Comparison of ENCODE assay signal across 7 mouse cellular contexts in genomic region chr12:79600149-79600769, GRCm38 (mm10).
DNase-seq lines count a peak whose midpoint lies in the region; ATAC-seq lines count a peak whose summit lies in the region.

No protein-coding gene starts in this region.

- no peak overlapping the region for H3K9ac ChIP-seq in heart, embryonic 16.5 days (ENCODE audit: low read length)

- no peaks in the 10 kb centered on the region for H3K9me3 ChIP-seq in heart, embryonic 16.5 days (replicated peaks; ENCODE audit: control insufficient read depth, low read length)
- no peaks in the 10 kb centered on the region for H3K9me3 ChIP-seq in limb, embryonic 10.5 days (replicated peaks)

- DNase-seq in urinary bladder, postnatal 14 days (ENCODE audit: low spot score) = peak; percentile 80
- no peak for DNase-seq in urinary bladder, postnatal 10 days (ENCODE audit: low spot score)
- DNase-seq in embryo, embryonic 10.5 days (ENCODE audit: low spot score) = peak; percentile 67
- DNase-seq in limb, embryonic 10.5 days (ENCODE audit: low spot score) = peak; percentile 42
- DNase-seq in skeletal muscle tissue, adult 2 months (ENCODE audit: low read depth, low spot score) = peak; percentile 90
- no peak for DNase-seq in spleen, adult 12 weeks (ENCODE audit: low spot score)

- H3K27ac ChIP-seq in heart, embryonic 16.5 days (ENCODE audit: low read length) = peak overlapping the region; percentile 73
- peak overlapping the region; percentile 64 for H3K27ac ChIP-seq in limb, embryonic 10.5 days

- H3K27me3 ChIP-seq in heart, embryonic 16.5 days (ENCODE audit: control insufficient read depth, insufficient read depth, low read length) = no peaks in the 10 kb centered on the region
- H3K27me3 ChIP-seq in limb, embryonic 10.5 days (ENCODE audit: low read depth, poor library complexity, severe bottlenecking) = no peaks in the 10 kb centered on the region

- no peak overlapping the region for H3K4me3 ChIP-seq in heart, embryonic 16.5 days (ENCODE audit: low read length)
- H3K4me3 ChIP-seq in limb, embryonic 10.5 days = no peak overlapping the region

- ATAC-seq in heart, embryonic 16.5 days (replicated peaks; ENCODE audit: extremely low read depth, insufficient read depth, low FRiP score) = peak; percentile 84; the same call in 1 of the 2 replicates

- no peak overlapping the region for H3K4me2 ChIP-seq in heart, embryonic 16.5 days (ENCODE audit: low read depth, low read length)

- H3K4me1 ChIP-seq in heart, embryonic 16.5 days (ENCODE audit: control insufficient read depth, insufficient read depth, low read length) = peaks cover 25% of the 10 kb centered on the region
- peaks cover 55% of the 10 kb centered on the region for H3K4me1 ChIP-seq in limb, embryonic 10.5 days

- no peaks in the 10 kb centered on the region for H3K36me3 ChIP-seq in heart, embryonic 16.5 days (ENCODE audit: control insufficient read depth, insufficient read depth)
- no peaks in the 10 kb centered on the region for H3K36me3 ChIP-seq in limb, embryonic 10.5 days

- WGBS in heart, embryonic 16.5 days = 49% methylated on average over 11 of the region's 11 CpGs
- WGBS in limb, embryonic 10.5 days = 54% methylated on average over 11 of the region's 11 CpGs

Comparison
In these comparisons a context has a peak if more than half of its experiments do, and no peak if none do; other contexts are left out.
1. DNase-seq: peak in urinary bladder, postnatal 14 days (single experiment), embryo, embryonic 10.5 days (single experiment), limb, embryonic 10.5 days (single experiment) and skeletal muscle tissue, adult 2 months (single experiment); none in urinary bladder, postnatal 10 days (single experiment) and spleen, adult 12 weeks (single experiment).